Mouse (Mus musculus) neural tube, embryonic 15.5 days (tissue): Measurements from ENCODE around the gene Hmgb1. TPM values are rescaled to one million over a fixed set of nuclear protein-coding genes. Genes with fewer than 3 reads are reported as not detected.

Source experiments
- ATAC-seq: fragments of 200-750 bp; cut with Nextera tagmentation; 2 replicates; pipeline ENCODE4 v1.8.0; 2017; ENCODE audit warnings: mild to moderate bottlenecking, moderate TSS enrichment, moderate library complexity; ENCODE audit not compliant: low FRiP score
- H3K27ac ChIP-seq: fragments of 300-500 bp; sonication (generic); replicated peaks from 2 replicates; pipeline ENCODE4 v1.5.1; 2015; ENCODE audit warnings: mild to moderate bottlenecking, inconsistent platforms
- H3K27me3 ChIP-seq: fragments of 300-500 bp; sonication (generic); replicated peaks from 2 replicates; pipeline ENCODE4 v1.6.1; 2015; ENCODE audit warnings: inconsistent platforms
- H3K36me3 ChIP-seq: fragments of 300-500 bp; sonication (generic); 2 replicates; pipeline ENCODE4 v1.6.1; 2015; ENCODE audit warnings: inconsistent platforms
- H3K4me1 ChIP-seq: fragments of 300-500 bp; sonication (generic); 2 replicates; pipeline ENCODE4 v1.6.1; 2015; ENCODE audit warnings: inconsistent platforms
- H3K4me2 ChIP-seq: fragments of 300-500 bp; sonication (generic); 2 replicates; pipeline ENCODE4 v1.6.1; 2015; ENCODE audit warnings: inconsistent platforms, mild to moderate bottlenecking, moderate library complexity
- H3K4me3 ChIP-seq: fragments of 300-500 bp; sonication (generic); replicated peaks from 2 replicates; pipeline ENCODE4 v1.5.1; 2015; ENCODE audit warnings: mild to moderate bottlenecking, inconsistent platforms
- H3K9ac ChIP-seq: fragments of 300-500 bp; sonication (generic); replicated peaks from 2 replicates; pipeline ENCODE4 v1.6.1; 2015; ENCODE audit warnings: mild to moderate bottlenecking, inconsistent platforms
- H3K9me3 ChIP-seq: fragments of 300-500 bp; sonication (generic); replicated peaks from 2 replicates; pipeline ENCODE4 v1.6.1; 2016; ENCODE audit warnings: inconsistent platforms
- WGBS: fragments of 180-500 bp; shearing (Covaris S2); methylation state at CpG from one replicate; pipeline ENCODE4 v1.1.7; 2015; ENCODE audit warnings: mixed read lengths; 5-methylcytosine and 5-hydroxymethylcytosine counted together
- polyA plus RNA-seq: library from polyadenylated mRNA; unstranded; fragments of >200 nt; fragmentation: Nextera tagmentation; extraction: Ambion mirVana; gene quantifications from 2 replicates; pipeline ENCODE4 v1.2.1, GENCODE M21; 2015

Hmgb1 gene
- polyA plus RNA-seq, 1 experiment from 2014 or later: 674 TPM

- no peak overlapping the region for H3K4me3 ChIP-seq
- H3K9ac ChIP-seq: no peak overlapping the region
- 74% methylated on average over 7 of the region's 7 CpGs for WGBS
- no peaks in the 10 kb centered on the region for H3K9me3 ChIP-seq
- H3K27me3 ChIP-seq: no peaks in the 10 kb centered on the region
- H3K36me3 ChIP-seq: no peaks in the 10 kb centered on the region
- 0 out of 2 replicates have a peak overlapping the region, but pooled peaks have one; percentile 95 for H3K4me2 ChIP-seq
- no peak for ATAC-seq
- no peak overlapping the region for H3K27ac ChIP-seq
- peaks cover 19% of the 10 kb centered on the region; the same call in 1 of the 2 replicates for H3K4me1 ChIP-seq
Observed at GRCm38 (mm10) chr5:149013817-149014508, 170.3 kb downstream of the Hmgb1 start.

GRCm38 (mm10) chr5:149009111-149009510 lies 175.2 kb downstream of the Hmgb1 start:
- no peak overlapping the region for H3K27ac ChIP-seq
- H3K4me1 ChIP-seq: peaks cover 20% of the 10 kb centered on the region
- WGBS: 94% methylated on average over 3 of the region's 3 CpGs
- no peaks in the 10 kb centered on the region for H3K9me3 ChIP-seq
- no peak overlapping the region for H3K4me2 ChIP-seq
- H3K36me3 ChIP-seq: no peaks in the 10 kb centered on the region
- no peak overlapping the region for H3K4me3 ChIP-seq
- H3K9ac ChIP-seq: no peak overlapping the region
- H3K27me3 ChIP-seq: no peaks in the 10 kb centered on the region
- ATAC-seq: no peak

GRCm38 (mm10) chr5:149007295-149007646 lies 177.0 kb downstream of the Hmgb1 start:
- H3K27me3 ChIP-seq: no peaks in the 10 kb centered on the region
- H3K4me3 ChIP-seq: no peak overlapping the region
- 0 out of 2 replicates have a peak, but pooled peaks have one; percentile 22 for ATAC-seq
- H3K36me3 ChIP-seq: no peaks in the 10 kb centered on the region
- H3K9me3 ChIP-seq: no peaks in the 10 kb centered on the region
- H3K4me1 ChIP-seq: peaks cover 20% of the 10 kb centered on the region
- WGBS: 72% methylated on average over 5 of the region's 5 CpGs
- peak overlapping the region; percentile 58 for H3K4me2 ChIP-seq
- peak overlapping the region; percentile 49 for H3K27ac ChIP-seq
- no peak overlapping the region; the same call in 1 of the 2 replicates for H3K9ac ChIP-seq

- Histone ChIP-seq H3K9ac (peak overlapping the region; percentile 21; the same call in 1 of the 2 replicates), H3K36me3 (no peaks in the 10 kb centered on the region), H3K27ac (peak overlapping the region; percentile 73), H3K9me3 (no peaks in the 10 kb centered on the region), H3K4me1 (peaks cover 20% of the 10 kb centered on the region), H3K27me3 (no peaks in the 10 kb centered on the region), H3K4me3 (peak overlapping the region; percentile 29), H3K4me2 (peak overlapping the region; percentile 58)
- 4% methylated on average over 26 of the region's 26 CpGs for WGBS
- ATAC-seq: peak; percentile 84
Observed at GRCm38 (mm10) chr5:149006362-149007294, 177.7 kb downstream of the Hmgb1 start.

GRCm38 (mm10) chr5:149005701-149006361 lies 178.5 kb downstream of the Hmgb1 start:
- H3K9me3 ChIP-seq: no peaks in the 10 kb centered on the region
- peak overlapping the region; percentile 29 for H3K4me3 ChIP-seq
- H3K36me3 ChIP-seq: no peaks in the 10 kb centered on the region
- H3K27ac ChIP-seq: peak overlapping the region; percentile 73
- 56% methylated on average over 9 of the region's 9 CpGs for WGBS
- H3K9ac ChIP-seq: no peak overlapping the region
- H3K27me3 ChIP-seq: no peaks in the 10 kb centered on the region
- H3K4me2 ChIP-seq: peak overlapping the region; percentile 58
- peak; percentile 4; the same call in 1 of the 2 replicates for ATAC-seq
- peaks cover 20% of the 10 kb centered on the region for H3K4me1 ChIP-seq

GRCm38 (mm10) chr5:149005083-149005482 lies 179.2 kb downstream of the Hmgb1 start:
- no peaks in the 10 kb centered on the region for H3K9me3 ChIP-seq
- H3K27me3 ChIP-seq: no peaks in the 10 kb centered on the region
- ATAC-seq: no peak
- H3K27ac ChIP-seq: no peak overlapping the region
- H3K4me2 ChIP-seq: no peak overlapping the region
- WGBS: 43% methylated on average over 9 of the region's 9 CpGs
- H3K4me3 ChIP-seq: no peak overlapping the region
- H3K36me3 ChIP-seq: no peaks in the 10 kb centered on the region
- peaks cover 20% of the 10 kb centered on the region for H3K4me1 ChIP-seq
- H3K9ac ChIP-seq: no peak overlapping the region

GRCm38 (mm10) chr5:149003137-149003536 lies 181.2 kb downstream of the Hmgb1 start:
- Histone ChIP-seq H3K9ac (no peak overlapping the region), H3K27me3 (no peaks in the 10 kb centered on the region), H3K9me3 (no peaks in the 10 kb centered on the region), H3K36me3 (no peaks in the 10 kb centered on the region), H3K4me1 (peaks cover 20% of the 10 kb centered on the region), H3K4me3 (no peak overlapping the region), H3K27ac (no peak overlapping the region), H3K4me2 (no peak overlapping the region)
- no peak for ATAC-seq
- WGBS: 34% methylated on average over 2 of the region's 2 CpGs

GRCm38 (mm10) chr5:149002803-149003115 lies 181.5 kb downstream of the Hmgb1 start:
- WGBS: 71% methylated on average over 6 of the region's 6 CpGs
- no peak overlapping the region for H3K4me2 ChIP-seq
- no peak overlapping the region for H3K9ac ChIP-seq
- ATAC-seq: no peak
- H3K4me1 ChIP-seq: peaks cover 20% of the 10 kb centered on the region
- no peak overlapping the region for H3K27ac ChIP-seq
- no peak overlapping the region for H3K4me3 ChIP-seq
- H3K36me3 ChIP-seq: no peaks in the 10 kb centered on the region
- no peaks in the 10 kb centered on the region for H3K9me3 ChIP-seq
- no peaks in the 10 kb centered on the region for H3K27me3 ChIP-seq

GRCm38 (mm10) chr5:149002034-149002802 lies 182.1 kb downstream of the Hmgb1 start:
- Histone ChIP-seq H3K9ac (no peak overlapping the region), H3K9me3 (no peaks in the 10 kb centered on the region), H3K4me1 (peaks cover 19% of the 10 kb centered on the region), H3K27ac (no peak overlapping the region), H3K4me2 (no peak overlapping the region), H3K27me3 (no peaks in the 10 kb centered on the region), H3K4me3 (no peak overlapping the region), H3K36me3 (no peaks in the 10 kb centered on the region)
- ATAC-seq: no peak
- 77% methylated on average over 20 of the region's 20 CpGs for WGBS

GRCm38 (mm10) chr5:148999802-149000201 lies 184.5 kb downstream of the Hmgb1 start:
- Histone ChIP-seq H3K9me3 (no peaks in the 10 kb centered on the region), H3K36me3 (no peaks in the 10 kb centered on the region), H3K4me3 (no peak overlapping the region), H3K4me1 (peaks cover 14% of the 10 kb centered on the region), H3K9ac (no peak overlapping the region), H3K27me3 (no peaks in the 10 kb centered on the region), H3K27ac (no peak overlapping the region), H3K4me2 (no peak overlapping the region)
- ATAC-seq: no peak
- WGBS: 95% methylated on average over 7 of the region's 7 CpGs

- Histone ChIP-seq H3K27me3 (no peaks in the 10 kb centered on the region), H3K36me3 (no peaks in the 10 kb centered on the region), H3K9ac (no peak overlapping the region), H3K4me1 (peaks cover 22% of the 10 kb centered on the region), H3K27ac (no peak overlapping the region), H3K9me3 (no peaks in the 10 kb centered on the region), H3K4me3 (no peak overlapping the region), H3K4me2 (no peak overlapping the region)
- no peak for ATAC-seq
- WGBS: 91% methylated on average over 14 of the region's 14 CpGs
Observed at GRCm38 (mm10) chr5:148998512-148998911, 185.8 kb downstream of the Hmgb1 start.
